ENCODE assay signal across 8 mouse cellular contexts in genomic region chr2:167688498-167689451, GRCm38 (mm10). TPM values are rescaled to one million over a fixed set of nuclear protein-coding genes. Genes with fewer than 3 reads are reported as not detected.
A peak's percentile ranks its signal among the peaks of the same experiment; 100 is the strongest.
DNase-seq lines count a peak whose midpoint lies in the region; ATAC-seq and TF ChIP-seq lines count a peak whose summit lies in the region.

Cebpb (plus strand) TSS chr2:167688915.

- DNase-seq in layer of hippocampus, adult 11-12 months (ENCODE audit: low spot score): peak; percentile 81
- DNase-seq in layer of hippocampus, adult 9-10 months (ENCODE audit: low spot score): no peak
- DNase-seq in heart, adult 2 months: peak; percentile 95 to 96
- DNase-seq in kidney, adult 2 months: peak; percentile 92
- DNase-seq in midbrain, embryonic 14.5 days: peak; percentile 78
- peak; percentile 72 for DNase-seq in spleen, adult 12 weeks (ENCODE audit: low spot score)

- H3K4me2 ChIP-seq in embryonic facial prominence, embryonic 13.5 days: peak within 1 kb of the TSS; percentile 97
- peak within 1 kb of the TSS; percentile 96 for H3K4me2 ChIP-seq in limb, embryonic 13.5 days (replicated peaks)
- H3K4me2 ChIP-seq in midbrain, embryonic 14.5 days (ENCODE audit: low read length): peak within 1 kb of the TSS; percentile 83

- peak; percentile 75 for TF ChIP-seq CTCF in heart, adult 2 months (IDR thresholded peaks at IDR 0.05)
- peak; percentile 57 for TF ChIP-seq CTCF in kidney, adult 2 months (conservative IDR thresholded peaks at IDR 0.05; ENCODE audit: insufficient read depth, insufficient read length, low read depth, low read length)

- peak within 1 kb of the TSS; percentile 81 for H3K9ac ChIP-seq in embryonic facial prominence, embryonic 13.5 days
- peak within 1 kb of the TSS; percentile 98 for H3K9ac ChIP-seq in heart, adult 2 months (ENCODE audit: low read depth, low read length)
- peak within 1 kb of the TSS; percentile 70 for H3K9ac ChIP-seq in limb, embryonic 13.5 days
- peak within 1 kb of the TSS; percentile 48 for H3K9ac ChIP-seq in midbrain, embryonic 14.5 days (replicated peaks; ENCODE audit: low read length)

- H3K9me3 ChIP-seq in embryonic facial prominence, embryonic 13.5 days: no peaks in the 10 kb centered on the region
- no peaks in the 10 kb centered on the region for H3K9me3 ChIP-seq in limb, embryonic 13.5 days
- no peaks in the 10 kb centered on the region for H3K9me3 ChIP-seq in midbrain, embryonic 14.5 days (ENCODE audit: control insufficient read depth, low read length)

- TF ChIP-seq EP300 in heart, adult 2 months (IDR thresholded peaks at IDR 0.05; ENCODE audit: insufficient read depth, low read depth, low read length): 0 out of 2 replicates have a peak, but pooled peaks have one; percentile 14

- under 1% methylated on average over 113 of the region's 147 CpGs for WGBS in embryonic facial prominence, embryonic 13.5 days
- 1% methylated on average over 127 of the region's 147 CpGs for WGBS in heart, adult 2 months
- 2% methylated on average over 120 of the region's 147 CpGs for WGBS in kidney, adult 2 months
- WGBS in limb, embryonic 13.5 days: under 1% methylated on average over 113 of the region's 147 CpGs
- WGBS in midbrain, embryonic 14.5 days: under 1% methylated on average over 119 of the region's 147 CpGs

- peaks cover 57% of the 10 kb centered on the region for H3K27me3 ChIP-seq in embryonic facial prominence, embryonic 13.5 days
- H3K27me3 ChIP-seq in heart, adult 2 months (ENCODE audit: control insufficient read depth, insufficient read depth, low read length): no peaks in the 10 kb centered on the region
- H3K27me3 ChIP-seq in kidney, adult 2 months (replicated peaks; ENCODE audit: control insufficient read depth, insufficient read depth, low read length): no peaks in the 10 kb centered on the region
- H3K27me3 ChIP-seq in limb, embryonic 13.5 days: peaks cover 61% of the 10 kb centered on the region
- H3K27me3 ChIP-seq in midbrain, embryonic 14.5 days (ENCODE audit: control insufficient read depth, insufficient read depth, low read length): peaks cover 48% of the 10 kb centered on the region

- H3K27ac ChIP-seq in embryonic facial prominence, embryonic 13.5 days: peak within 1 kb of the TSS; percentile 73
- H3K27ac ChIP-seq in heart, adult 2 months: peak within 1 kb of the TSS; percentile 91
- peak within 1 kb of the TSS; percentile 70 for H3K27ac ChIP-seq in kidney, adult 2 months (ENCODE audit: insufficient read depth, low read depth, low read length)
- no peak within 1 kb of the TSS for H3K27ac ChIP-seq in limb, embryonic 13.5 days
- no peak within 1 kb of the TSS for H3K27ac ChIP-seq in midbrain, embryonic 14.5 days (replicated peaks; ENCODE audit: low read depth, low read length)

- peak; percentile 63; the same call in 1 of the 2 replicates for ATAC-seq in embryonic facial prominence, embryonic 13.5 days (ENCODE audit: insufficient number of reproducible peaks, insufficient read depth, low FRiP score, low TSS enrichment, low read depth)
- ATAC-seq in limb, embryonic 13.5 days (ENCODE audit: low FRiP score, low read depth): peak; percentile 74
- peak; percentile 34; the same call in 1 of the 2 replicates for ATAC-seq in midbrain, embryonic 14.5 days (ENCODE audit: low FRiP score, low TSS enrichment)

- TF ChIP-seq POLR2A in heart, adult 2 months (IDR thresholded peaks at IDR 0.05; ENCODE audit: insufficient read depth, low read depth, low read length): peak; percentile 85
- peak; percentile 85 for TF ChIP-seq POLR2A in kidney, adult 2 months (IDR thresholded peaks at IDR 0.05; ENCODE audit: low read depth, low read length)

- 0 out of 2 replicates have a peak, but pooled peaks cover 3% of the 10 kb centered on the region for H3K36me3 ChIP-seq in embryonic facial prominence, embryonic 13.5 days
- H3K36me3 ChIP-seq in heart, adult 2 months (ENCODE audit: control insufficient read depth, insufficient read depth, low read length): no peaks in the 10 kb centered on the region
- no peaks in the 10 kb centered on the region for H3K36me3 ChIP-seq in kidney, adult 2 months (ENCODE audit: control insufficient read depth, insufficient read depth, low read length)
- no peaks in the 10 kb centered on the region for H3K36me3 ChIP-seq in limb, embryonic 13.5 days
- H3K36me3 ChIP-seq in midbrain, embryonic 14.5 days (ENCODE audit: control insufficient read depth, insufficient read depth, low read length): no peaks in the 10 kb centered on the region

- intact Hi-C loops in heart, adult 2 months (cut with DNase I): loop anchor here (5.0 to 10.0 kb wide), 2 partner anchors 329 to 406 kb away; no protein-coding TSS in a partner anchor

- peaks cover 32% of the 10 kb centered on the region for H3K4me1 ChIP-seq in embryonic facial prominence, embryonic 13.5 days
- peaks cover 9% of the 10 kb centered on the region for H3K4me1 ChIP-seq in heart, adult 2 months (ENCODE audit: control insufficient read depth, insufficient read depth, low read length)
- peaks cover 9% of the 10 kb centered on the region; the same call in 1 of the 2 replicates for H3K4me1 ChIP-seq in kidney, adult 2 months (ENCODE audit: control insufficient read depth, insufficient read depth, low read length)
- peaks cover 16% of the 10 kb centered on the region for H3K4me1 ChIP-seq in limb, embryonic 13.5 days
- 0 out of 2 replicates have a peak, but pooled peaks cover 4% of the 10 kb centered on the region for H3K4me1 ChIP-seq in midbrain, embryonic 14.5 days (ENCODE audit: control insufficient read depth, insufficient read depth, low read length)

- H3K4me3 ChIP-seq in embryonic facial prominence, embryonic 13.5 days: peak within 1 kb of the TSS; percentile 69
- H3K4me3 ChIP-seq in heart, adult 2 months: peak within 1 kb of the TSS; percentile 79
- H3K4me3 ChIP-seq in kidney, adult 2 months (ENCODE audit: insufficient read depth, low read depth, low read length): peak within 1 kb of the TSS; percentile 89
- H3K4me3 ChIP-seq in limb, embryonic 13.5 days: peak within 1 kb of the TSS; percentile 73
- peak within 1 kb of the TSS; percentile 54 for H3K4me3 ChIP-seq in midbrain, embryonic 14.5 days (replicated peaks; ENCODE audit: low read depth, low read length)

- H3K79me2 ChIP-seq in heart, adult 2 months (replicated peaks; ENCODE audit: control insufficient read depth, insufficient read depth, low read length): no peaks in the 10 kb centered on the region

RNA-seq across cellular contexts. Expression of gene Cebpb, which starts in this region (rescaled TPM):
- polyA plus RNA-seq in embryonic facial prominence, embryonic 13.5 days (2015; fragmentation: Nextera tagmentation; extraction: Ambion mirVana): 2.3 and 10.1 TPM in 2 replicates
- 100 to 1,000 TPM in 1 of 2 experiments, 10 to 100 TPM in 1; 88.1 to 133 TPM for total RNA-seq in heart, adult 2 months (2021)
- 30.3 and 77.8 TPM in 2 replicates for polyA plus RNA-seq in heart, adult 2 months (2012; rRNA removed)
- 45.3 and 70.3 TPM in 2 replicates for polyA plus RNA-seq in kidney, adult 2 months (2012; rRNA removed)
- 2.3 and 3.4 TPM in 2 replicates for polyA plus RNA-seq in limb, embryonic 13.5 days (2015; fragmentation: Nextera tagmentation; extraction: Ambion mirVana)
- 1.4 TPM in 2 replicates for polyA plus RNA-seq in midbrain, embryonic 14.5 days (2014; fragmentation: Nextera tagmentation; extraction: Ambion mirVana)

Comparison
In these comparisons a context has a peak if more than half of its experiments do, and no peak if none do; other contexts are left out.
1. H3K27ac ChIP-seq: peak in embryonic facial prominence, embryonic 13.5 days (single experiment), heart, adult 2 months (single experiment) and kidney, adult 2 months (single experiment); none in limb, embryonic 13.5 days (single experiment) and midbrain, embryonic 14.5 days (single experiment).
2. H3K9ac ChIP-seq: peak in every context shown above with its lines; median percentile 98 in heart, adult 2 months; 81 in embryonic facial prominence, embryonic 13.5 days; 70 in limb, embryonic 13.5 days; 48 in midbrain, embryonic 14.5 days.
3. Peak in every context shown above with its lines, with median percentiles within 50 percentile points of each other: ATAC-seq, H3K4me2 ChIP-seq and H3K4me3 ChIP-seq.